In genomic region chr11:69837604-69837951, GRCm38 (mm10) we compare ENCODE assay signal across 8 mouse cellular contexts. TPM values are rescaled to one million over a fixed set of nuclear protein-coding genes. Genes with fewer than 3 reads are reported as not detected.
DNase-seq lines count a peak whose midpoint lies in the region; ATAC-seq and TF ChIP-seq lines count a peak whose summit lies in the region.

Gene Nlgn2 (minus strand): TSS chr11:69837784.

- H3K36me3 ChIP-seq in erythroblast, embryonic 14.5 days (ENCODE audit: control insufficient read depth) = peaks cover 9% of the 10 kb centered on the region
- H3K36me3 ChIP-seq in midbrain, embryonic 12.5 days = peaks cover 15% of the 10 kb centered on the region

- no peak for DNase-seq in layer of hippocampus, adult 2 months (ENCODE audit: low spot score in 2 of 2)
- DNase-seq in layer of hippocampus, adult 11-12 months (ENCODE audit: low spot score) = no peak
- peak; percentile 86 for DNase-seq in adrenal gland, postnatal 14 days
- DNase-seq in layer of hippocampus, postnatal 10 days (ENCODE audit: low spot score in 2 of 2) = no peak
- no peak for DNase-seq in embryo, embryonic 11 days
- no peak for DNase-seq in right cerebral cortex, adult 2 months (ENCODE audit: low spot score in 2 of 2)

- H3K27ac ChIP-seq in layer of hippocampus, adult 2 months = peak within 1 kb of the TSS; percentile 95
- peak within 1 kb of the TSS; percentile 93 for H3K27ac ChIP-seq in midbrain, embryonic 12.5 days (replicated peaks)

- under 1% methylated on average over 32 of the region's 32 CpGs for WGBS in midbrain, embryonic 12.5 days

- peak within 1 kb of the TSS; percentile 86 for H3K9ac ChIP-seq in midbrain, embryonic 12.5 days (replicated peaks)

- H3K9me3 ChIP-seq in erythroblast, embryonic 14.5 days (ENCODE audit: control insufficient read depth, low read length) = peaks cover 2% of the 10 kb centered on the region; the same call in 1 of the 2 replicates
- H3K9me3 ChIP-seq in midbrain, embryonic 12.5 days = no peaks in the 10 kb centered on the region

- H3K4me1 ChIP-seq in erythroblast, embryonic 14.5 days (ENCODE audit: control insufficient read depth) = peaks cover 64% of the 10 kb centered on the region
- H3K4me1 ChIP-seq in midbrain, embryonic 12.5 days = peaks cover 42% of the 10 kb centered on the region

- peak; percentile 44 for TF ChIP-seq CTCF in layer of hippocampus, adult 2 months (conservative IDR thresholded peaks at IDR 0.05)

- ATAC-seq in midbrain, embryonic 12.5 days (ENCODE audit: low FRiP score, low read depth) = peak; percentile 55

- H3K4me3 ChIP-seq in layer of hippocampus, adult 2 months = peak within 1 kb of the TSS; percentile 79
- H3K4me3 ChIP-seq in erythroblast, embryonic 14.5 days (replicated peaks) = peak within 1 kb of the TSS; percentile 89
- peak within 1 kb of the TSS; percentile 82 for H3K4me3 ChIP-seq in midbrain, embryonic 12.5 days

- peaks cover 54% of the 10 kb centered on the region for H3K27me3 ChIP-seq in erythroblast, embryonic 14.5 days (ENCODE audit: control insufficient read depth)
- H3K27me3 ChIP-seq in midbrain, embryonic 12.5 days = peaks cover 9% of the 10 kb centered on the region

- H3K4me2 ChIP-seq in midbrain, embryonic 12.5 days (replicated peaks) = peak within 1 kb of the TSS; percentile 96

RNA-seq across cellular contexts. Expression of gene Nlgn2, which starts in this region (rescaled TPM):
- total RNA-seq in layer of hippocampus, adult 2 months (2021) = 100 to 1,000 TPM; 197 to 201 TPM
- total RNA-seq in adrenal gland, postnatal 14 days (2021) = 17.6 and 20.6 TPM in 2 replicates
- 0.13 and 0.16 TPM in 2 replicates for polyA plus RNA-seq in erythroblast, embryonic 14.5 days (2012)
- total RNA-seq in layer of hippocampus, postnatal 10 days (2021) = 100 to 1,000 TPM; 227 to 245 TPM
- 14.2 and 14.6 TPM in 2 replicates for polyA plus RNA-seq in midbrain, embryonic 12.5 days (2016; fragmentation: Nextera tagmentation; extraction: Ambion mirVana)

Comparison
In these comparisons a context has a peak if more than half of its experiments do, and no peak if none do; other contexts are left out.
1. RNA of gene Nlgn2 (polyA plus RNA-seq): 14.2 to 14.6 TPM in midbrain, embryonic 12.5 days; 0.13 to 0.16 TPM in erythroblast, embryonic 14.5 days; every median in the first group is over 10 times any median in the second.
2. Peak in every context shown above with its lines, with median percentiles within 50 percentile points of each other: H3K4me3 ChIP-seq.